Mouse (Mus musculus): Measurements from ENCODE around the gene Ms4a18.

GRCm38 (mm10) chr19:10952021-10952939, 65.6 kb downstream of the Ms4a18 start:
- TF ChIP-seq POLR2A (IDR thresholded peaks at IDR 0.05; ENCODE audit: low read depth, low read length) (no peak), CTCF (IDR thresholded peaks at IDR 0.05; ENCODE audit: extremely low read depth, insufficient read length, insufficient replicate concordance, low read depth, low read length) (no peak)

Data from small intestine, adult 2 months (tissue).